Mouse (Mus musculus): ENCODE measurements around the gene Klhdc4.

DNA sequence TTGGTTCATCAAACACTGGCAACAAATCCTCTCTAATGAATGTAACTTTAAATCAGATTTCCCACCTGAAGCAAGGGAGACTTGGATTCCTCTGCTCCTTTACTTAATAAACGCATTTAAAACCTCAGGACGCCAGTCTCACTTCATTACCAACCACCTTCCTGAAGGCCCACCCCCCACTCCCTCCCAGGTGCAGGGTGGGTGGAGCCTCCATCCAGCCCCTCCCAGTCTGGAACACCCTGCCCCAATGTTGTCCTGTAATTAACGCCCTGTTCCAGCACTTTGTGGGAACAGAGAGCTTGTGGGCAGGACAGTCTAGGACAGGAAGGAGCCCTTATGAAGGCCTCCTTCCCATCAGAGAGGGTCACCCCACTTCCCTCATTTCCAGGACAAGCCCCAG lies 35.2 kb downstream of the Klhdc4 start:
- TF ChIP-seq CTCF (IDR thresholded peaks at IDR 0.05; ENCODE audit: low read depth) (no peak), EP300 (optimal IDR thresholded peaks at IDR 0.05) (no peak)
